In the genomic region with DNA sequence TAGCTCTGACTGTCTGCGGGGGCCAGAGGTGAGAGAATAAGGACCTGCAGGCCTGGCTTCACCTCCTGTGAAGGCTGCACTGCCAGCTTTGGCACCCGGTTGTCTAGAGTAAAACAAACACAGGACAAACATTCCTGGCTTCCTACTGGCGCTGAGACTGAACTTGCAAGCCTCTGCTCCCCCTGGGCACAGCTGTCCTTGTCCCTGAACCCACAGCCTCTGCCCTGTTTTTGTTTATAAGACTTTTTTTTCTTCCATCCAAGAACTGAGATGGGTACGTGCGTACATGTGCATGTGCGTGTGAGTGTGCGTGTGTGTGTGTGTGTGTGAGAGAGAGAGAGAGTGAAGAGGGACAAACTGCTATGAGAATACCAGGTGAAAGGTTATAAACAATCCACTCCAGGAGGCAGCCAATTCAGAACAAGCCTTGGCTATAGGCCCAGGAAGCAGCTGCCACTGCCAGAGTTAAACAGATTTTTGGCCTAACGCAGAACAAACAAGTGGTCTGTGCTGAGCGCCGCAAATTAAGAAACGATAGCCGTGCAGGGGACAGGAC, we compare ENCODE assay signal across 9 mouse cellular contexts. TPM values are rescaled to one million over a fixed set of nuclear protein-coding genes. Genes with fewer than 3 reads are reported as not detected.
A peak's percentile ranks its signal among the peaks of the same experiment; 100 is the strongest.
DNase-seq lines count a peak whose midpoint lies in the region; ATAC-seq and TF ChIP-seq lines count a peak whose summit lies in the region.
"Had no signal": no experiment of that assay in that cellular context is flagged by ENCODE, and none has a peak within 500 bp of the region (broad histone marks: within the 10 kb centered on the region; RNA-seq: fewer than 3 reads in every experiment).

No protein-coding gene starts in this region.

- peaks cover 12% of the 10 kb centered on the region for H3K36me3 ChIP-seq in spleen, adult 2 months (ENCODE audit: control insufficient read depth, insufficient read depth, low read length)
- H3K36me3 ChIP-seq in embryonic facial prominence, embryonic 15.5 days, result peaks cover 7% of the 10 kb centered on the region
- peaks cover 7% of the 10 kb centered on the region; the same call in 1 of the 2 replicates for H3K36me3 ChIP-seq in heart, embryonic 15.5 days
- peaks cover 15% of the 10 kb centered on the region for H3K36me3 ChIP-seq in lung, postnatal 0 days (ENCODE audit: insufficient read depth, low read length)

- no peak overlapping the region for H3K4me3 ChIP-seq in spleen, adult 2 months (ENCODE audit: extremely low read depth, insufficient read depth, insufficient read length)
- H3K4me3 ChIP-seq in embryonic facial prominence, embryonic 15.5 days (replicated peaks), result no peak overlapping the region
- peak overlapping the region; percentile 2; the same call in 1 of the 2 replicates for H3K4me3 ChIP-seq in heart, embryonic 15.5 days
- peak overlapping the region; percentile 90; the same call in 1 of the 2 replicates for H3K4me3 ChIP-seq in lung, postnatal 0 days (ENCODE audit: low read depth, low read length)

- H3K27me3 ChIP-seq in spleen, adult 2 months (ENCODE audit: control insufficient read depth, insufficient read depth, low read length), result no peaks in the 10 kb centered on the region
- no peaks in the 10 kb centered on the region for H3K27me3 ChIP-seq in embryonic facial prominence, embryonic 15.5 days
- H3K27me3 ChIP-seq in heart, embryonic 15.5 days, result no peaks in the 10 kb centered on the region
- no peaks in the 10 kb centered on the region for H3K27me3 ChIP-seq in lung, postnatal 0 days (replicated peaks; ENCODE audit: insufficient read depth, low read length)

- H3K27ac ChIP-seq in spleen, adult 2 months (ENCODE audit: insufficient read depth, low read length), result peak overlapping the region; percentile 79
- H3K27ac ChIP-seq in embryonic facial prominence, embryonic 15.5 days (replicated peaks), result peak overlapping the region; percentile 97
- H3K27ac ChIP-seq in heart, embryonic 15.5 days, result peak overlapping the region; percentile 97
- H3K27ac ChIP-seq in lung, postnatal 0 days (ENCODE audit: low read length), result peak overlapping the region; percentile 99
- H3K27ac ChIP-seq: liver, embryonic 14.5 days had no signal

- no peaks in the 10 kb centered on the region for H3K9me3 ChIP-seq in embryonic facial prominence, embryonic 15.5 days (replicated peaks)
- H3K9me3 ChIP-seq in heart, embryonic 15.5 days (replicated peaks), result no peaks in the 10 kb centered on the region
- no peaks in the 10 kb centered on the region for H3K9me3 ChIP-seq in lung, postnatal 0 days (ENCODE audit: low read length)

- no peak for DNase-seq in spleen, adult 2 months (ENCODE audit: low read depth in 1 of 2, low spot score in 2 of 2)
- DNase-seq in spleen, postnatal 36 days (ENCODE audit: low spot score in 2 of 2), result no peak
- DNase-seq in kidney, postnatal 14 days, result peak; percentile 91
- peak; percentile 97 for DNase-seq in lung, postnatal 0 days (ENCODE audit: low spot score)
- DNase-seq in testis, postnatal 10 days (ENCODE audit: low spot score), result peak; percentile 77
- no peak for DNase-seq in spleen, postnatal 10 days (ENCODE audit: low spot score in 2 of 2)

- 0 out of 2 replicates have a peak overlapping the region, but pooled peaks have one; percentile 0 for H3K4me2 ChIP-seq in embryonic facial prominence, embryonic 15.5 days (replicated peaks)
- peak overlapping the region; percentile 79 for H3K4me2 ChIP-seq in heart, embryonic 15.5 days
- peak overlapping the region; percentile 82 for H3K4me2 ChIP-seq in lung, postnatal 0 days (replicated peaks; ENCODE audit: low read depth, low read length)

- no peak for TF ChIP-seq CTCF in spleen, adult 2 months (IDR thresholded peaks at IDR 0.05; ENCODE audit: extremely low read depth, insufficient read depth, insufficient read length, insufficient replicate concordance)
- no peak for TF ChIP-seq CTCF in lung, postnatal 0 days (IDR thresholded peaks at IDR 0.05)

- TF ChIP-seq EP300 in lung, postnatal 0 days (IDR thresholded peaks at IDR 0.05), result peak; percentile 100

- ATAC-seq in embryonic facial prominence, embryonic 15.5 days (ENCODE audit: insufficient number of reproducible peaks, low FRiP score, low TSS enrichment, low read depth), result no peak
- peak; percentile 39 for ATAC-seq in heart, embryonic 15.5 days (replicated peaks; ENCODE audit: insufficient number of reproducible peaks, insufficient read depth, low FRiP score, low read depth)
- peak; percentile 51 for ATAC-seq in lung, postnatal 0 days

- no peak for TF ChIP-seq POLR2A in spleen, adult 2 months (IDR thresholded peaks at IDR 0.05; ENCODE audit: low read depth, low read length)

- no peak overlapping the region for H3K9ac ChIP-seq in embryonic facial prominence, embryonic 15.5 days
- H3K9ac ChIP-seq in heart, embryonic 15.5 days, result peak overlapping the region; percentile 21; the same call in 1 of the 2 replicates
- H3K9ac ChIP-seq in lung, postnatal 0 days (replicated peaks; ENCODE audit: low read depth), result peak overlapping the region; percentile 86
- H3K9ac ChIP-seq: liver, embryonic 14.5 days had no signal

- 56% methylated on average over 12 of the region's 12 CpGs for WGBS in spleen, adult 2 months
- 29% methylated on average over 12 of the region's 12 CpGs for WGBS in embryonic facial prominence, embryonic 15.5 days
- WGBS in heart, embryonic 15.5 days, result 18% methylated on average over 12 of the region's 12 CpGs
- WGBS in lung, postnatal 0 days, result 6% methylated on average over 12 of the region's 12 CpGs

- H3K4me1 ChIP-seq in spleen, adult 2 months (ENCODE audit: control insufficient read depth, insufficient read depth, insufficient read length), result peaks cover 18% of the 10 kb centered on the region; the same call in 1 of the 2 replicates
- peaks cover 48% of the 10 kb centered on the region for H3K4me1 ChIP-seq in embryonic facial prominence, embryonic 15.5 days
- H3K4me1 ChIP-seq in heart, embryonic 15.5 days (replicated peaks), result peaks cover 45% of the 10 kb centered on the region
- H3K4me1 ChIP-seq in lung, postnatal 0 days (ENCODE audit: insufficient read depth, low read depth, low read length), result peaks cover 24% of the 10 kb centered on the region; the same call in 1 of the 2 replicates

RNA-seq across cellular contexts. Expression of a gene that starts 2.6 kb away (rescaled TPM):
- 423 and 439 TPM in 2 replicates for polyA plus RNA-seq in spleen, adult 2 months (2012; rRNA removed)
- polyA plus RNA-seq in embryonic facial prominence, embryonic 15.5 days (2015; fragmentation: Nextera tagmentation; extraction: Ambion mirVana), result 179 and 184 TPM in 2 replicates
- 206 and 208 TPM in 2 replicates for polyA plus RNA-seq in heart, embryonic 15.5 days (2015; fragmentation: Nextera tagmentation; extraction: Ambion mirVana)
- 468 and 502 TPM in 2 replicates for polyA plus RNA-seq in lung, postnatal 0 days (2015; fragmentation: Nextera tagmentation; extraction: Ambion mirVana)

RNA-seq across cellular contexts. Expression of a gene that starts 21.7 kb away (rescaled TPM):
- 0.18 TPM in 1 of 2 replicates, not detected in the other for polyA plus RNA-seq in spleen, adult 2 months (2012; rRNA removed)
- 1.5 and 2.0 TPM in 2 replicates for polyA plus RNA-seq in embryonic facial prominence, embryonic 15.5 days (2015; fragmentation: Nextera tagmentation; extraction: Ambion mirVana)
- 1.3 and 1.6 TPM in 2 replicates for polyA plus RNA-seq in heart, embryonic 15.5 days (2015; fragmentation: Nextera tagmentation; extraction: Ambion mirVana)
- 0.73 and 0.78 TPM in 2 replicates for polyA plus RNA-seq in lung, postnatal 0 days (2015; fragmentation: Nextera tagmentation; extraction: Ambion mirVana)
- polyA plus RNA-seq: liver, embryonic 14.5 days had no signal

RNA-seq across cellular contexts. Expression of a gene that starts 30.1 kb away (rescaled TPM):
- polyA plus RNA-seq in spleen, adult 2 months (2012; rRNA removed), result 0.18 and 0.32 TPM in 2 replicates
- polyA plus RNA-seq in embryonic facial prominence, embryonic 15.5 days (2015; fragmentation: Nextera tagmentation; extraction: Ambion mirVana), result 12.4 and 16.1 TPM in 2 replicates
- polyA plus RNA-seq in heart, embryonic 15.5 days (2015; fragmentation: Nextera tagmentation; extraction: Ambion mirVana), result 7.9 and 8.0 TPM in 2 replicates
- 0.27 and 0.35 TPM in 2 replicates for polyA plus RNA-seq in lung, postnatal 0 days (2015; fragmentation: Nextera tagmentation; extraction: Ambion mirVana)

RNA-seq across cellular contexts. Expression of a gene that starts 38.9 kb away (rescaled TPM):
- 9.2 and 10.7 TPM in 2 replicates for polyA plus RNA-seq in spleen, adult 2 months (2012; rRNA removed)
- 43.6 and 48.5 TPM in 2 replicates for polyA plus RNA-seq in embryonic facial prominence, embryonic 15.5 days (2015; fragmentation: Nextera tagmentation; extraction: Ambion mirVana)
- polyA plus RNA-seq in heart, embryonic 15.5 days (2015; fragmentation: Nextera tagmentation; extraction: Ambion mirVana), result 34.8 and 38.3 TPM in 2 replicates
- polyA plus RNA-seq in lung, postnatal 0 days (2015; fragmentation: Nextera tagmentation; extraction: Ambion mirVana), result 36.7 and 43.2 TPM in 2 replicates

RNA-seq across cellular contexts. Expression of a gene that starts 41.3 kb away (rescaled TPM):
- 0.14 and 0.15 TPM in 2 replicates for polyA plus RNA-seq in spleen, adult 2 months (2012; rRNA removed)
- polyA plus RNA-seq in embryonic facial prominence, embryonic 15.5 days (2015; fragmentation: Nextera tagmentation; extraction: Ambion mirVana), result 2.2 and 3.0 TPM in 2 replicates
- polyA plus RNA-seq in heart, embryonic 15.5 days (2015; fragmentation: Nextera tagmentation; extraction: Ambion mirVana), result 6.7 TPM in 2 replicates
- 0.18 and 0.37 TPM in 2 replicates for polyA plus RNA-seq in lung, postnatal 0 days (2015; fragmentation: Nextera tagmentation; extraction: Ambion mirVana)

Comparison
In these comparisons a context has a peak if more than half of its experiments do, and no peak if none do; other contexts are left out.
1. DNase-seq: peak in kidney, postnatal 14 days (single experiment), lung, postnatal 0 days (single experiment) and testis, postnatal 10 days (single experiment); none in spleen, adult 2 months (0 of 2), spleen, postnatal 36 days (0 of 2) and spleen, postnatal 10 days (0 of 2).
2. H3K4me3 ChIP-seq: peak in heart, embryonic 15.5 days (single experiment) and lung, postnatal 0 days (single experiment); none in spleen, adult 2 months (single experiment) and embryonic facial prominence, embryonic 15.5 days (single experiment).
3. H3K4me2 ChIP-seq: peak in every context shown above with its lines; median percentile 82 in lung, postnatal 0 days; 79 in heart, embryonic 15.5 days; 0 in embryonic facial prominence, embryonic 15.5 days.
4. Peak in every context shown above with its lines, with median percentiles within 50 percentile points of each other: H3K27ac ChIP-seq.